Mouse (Mus musculus): ENCODE measurements around the gene Olfm2.
A peak's percentile ranks its signal among the peaks of the same experiment; 100 is the strongest.

Olfm2 gene

DNA sequence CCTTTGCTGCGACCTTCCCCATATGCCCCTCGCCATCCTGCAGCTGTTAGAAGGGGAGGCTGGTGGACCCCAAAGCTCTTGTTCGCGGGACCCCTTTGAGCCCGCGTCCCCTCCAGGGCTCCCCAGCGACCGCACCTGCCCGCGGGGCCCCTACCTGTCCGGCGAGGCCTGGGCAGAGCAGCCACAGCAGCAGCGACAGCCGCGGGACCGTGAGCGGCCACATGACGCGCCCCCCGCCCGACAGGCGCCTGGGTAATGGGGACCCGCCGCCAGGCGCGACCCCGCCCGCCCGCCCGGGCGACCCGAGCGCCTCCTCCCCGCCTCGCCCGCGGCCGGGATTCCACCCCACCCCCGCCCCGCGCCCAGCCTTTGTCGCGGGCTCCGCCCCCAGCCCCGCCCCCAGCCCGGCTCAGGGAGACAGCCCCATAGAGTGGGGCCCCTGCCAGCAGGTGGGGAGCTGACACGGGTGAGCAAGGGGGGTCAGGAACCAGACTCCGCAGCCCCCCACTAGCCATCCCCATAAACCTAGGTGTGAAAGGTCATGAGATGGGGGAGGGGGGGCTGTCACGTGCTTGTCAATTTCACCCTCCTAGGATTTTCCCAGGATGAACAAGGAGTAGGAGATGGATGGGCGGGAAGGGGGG is at the start of gene Olfm2:
Olfm2 (minus strand) TSS at position 333 of the 644 bp plus-strand sequence.
- DNase-seq (ENCODE audit: low spot score in 2 of 2), result no peak

- DNase-seq (ENCODE audit: low spot score in 2 of 2), result peak in 1 of 2 experiments; percentile 41
Measured at GRCm38 (mm10) chr9:20794108-20794806, 48.1 kb upstream of the Olfm2 start.

- no peak for DNase-seq (ENCODE audit: low spot score in 2 of 2)
Measured at GRCm38 (mm10) chr9:20790345-20790744, 44.2 kb upstream of the Olfm2 start.

DNA sequence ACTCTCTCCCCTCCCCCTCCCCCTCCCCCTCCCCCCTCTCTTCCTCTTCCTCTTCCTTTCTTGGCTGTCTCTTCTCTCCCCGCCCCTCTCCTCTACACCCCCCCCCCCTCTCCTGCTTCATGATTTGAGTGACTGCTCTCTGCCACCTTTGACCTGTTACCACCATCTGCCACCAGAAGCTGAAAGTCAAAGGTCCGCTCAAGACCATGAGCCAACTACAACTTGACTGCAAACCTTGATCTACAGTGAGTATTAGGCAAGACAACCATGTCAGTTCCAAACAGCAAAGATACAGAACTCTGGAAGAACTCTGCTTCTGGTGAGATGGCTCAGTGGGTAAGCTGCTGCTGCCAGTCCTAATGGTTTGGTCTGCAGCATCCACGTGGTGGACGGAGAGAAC is 43.5 kb upstream of the Olfm2 start:
- DNase-seq (ENCODE audit: low spot score in 2 of 2), result no peak

GRCm38 (mm10) chr9:20787992-20788391 is 41.8 kb upstream of the Olfm2 start:
- no peak for DNase-seq (ENCODE audit: low spot score in 2 of 2)

DNA sequence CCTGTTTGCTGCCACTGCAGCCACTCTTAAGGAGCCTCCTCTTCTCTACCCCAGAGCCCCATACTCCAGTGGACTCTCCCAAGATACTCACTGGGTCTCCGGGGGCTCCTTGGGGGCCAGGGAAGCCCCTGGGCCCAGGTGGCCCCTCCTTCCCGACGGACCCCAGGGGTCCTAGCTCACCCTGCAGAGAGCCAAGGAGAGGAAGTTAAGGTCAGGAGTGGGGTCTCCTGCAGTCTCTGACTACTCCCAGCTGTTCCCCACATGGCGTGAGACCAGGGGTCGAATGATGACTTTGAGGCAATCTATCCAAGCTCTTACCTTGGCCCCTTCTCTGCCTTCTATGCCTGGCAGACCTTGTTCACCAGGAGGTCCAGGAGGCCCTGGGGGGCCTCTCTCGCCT is 38.9 kb upstream of the Olfm2 start:
- no peak for DNase-seq (ENCODE audit: low spot score in 2 of 2)

GRCm38 (mm10) chr9:20781286-20781685 is 35.1 kb upstream of the Olfm2 start:
- DNase-seq (ENCODE audit: low spot score in 2 of 2), result no peak

DNA sequence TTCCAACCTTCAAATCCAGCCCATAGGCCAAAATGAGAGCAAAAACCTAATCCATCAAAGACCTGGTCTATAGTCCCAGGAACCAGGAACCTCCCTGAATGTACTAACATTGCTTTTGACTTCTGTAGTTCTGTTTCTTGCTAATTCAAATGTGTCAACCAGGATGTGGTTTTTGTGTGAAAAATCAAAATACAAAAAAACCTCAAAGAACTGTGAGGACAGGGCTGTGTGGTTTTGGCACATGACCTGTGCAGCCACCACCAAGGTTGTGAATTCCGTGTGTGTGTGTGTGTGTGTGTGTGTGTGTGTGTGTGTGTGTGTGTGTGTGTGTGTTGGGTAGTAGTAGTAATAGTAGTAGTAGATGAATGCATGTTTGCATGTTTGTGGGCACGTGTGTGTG is 19.1 kb upstream of the Olfm2 start:
- no peak for DNase-seq (ENCODE audit: low spot score in 2 of 2)

DNA sequence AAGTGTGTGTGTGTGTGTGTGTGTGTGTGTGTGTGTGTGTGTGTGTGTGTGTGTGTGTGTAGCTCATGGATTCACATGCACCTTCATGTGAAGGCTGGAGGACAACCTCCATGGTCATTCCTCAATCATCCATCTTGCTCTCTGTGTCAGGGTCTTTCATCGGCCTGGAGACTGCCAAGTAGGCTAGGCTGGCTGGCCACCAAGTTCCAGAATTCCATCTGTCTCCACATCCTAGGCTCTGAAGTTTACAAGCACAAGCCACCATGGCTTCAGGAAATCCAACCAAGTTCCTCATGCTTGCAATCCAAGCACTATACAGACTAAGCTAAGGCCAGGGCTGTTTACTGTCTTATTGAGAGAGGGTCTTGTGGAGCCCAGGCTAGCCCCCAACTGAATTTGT is 16.9 kb upstream of the Olfm2 start:
- no peak for DNase-seq (ENCODE audit: low spot score in 2 of 2)

DNA sequence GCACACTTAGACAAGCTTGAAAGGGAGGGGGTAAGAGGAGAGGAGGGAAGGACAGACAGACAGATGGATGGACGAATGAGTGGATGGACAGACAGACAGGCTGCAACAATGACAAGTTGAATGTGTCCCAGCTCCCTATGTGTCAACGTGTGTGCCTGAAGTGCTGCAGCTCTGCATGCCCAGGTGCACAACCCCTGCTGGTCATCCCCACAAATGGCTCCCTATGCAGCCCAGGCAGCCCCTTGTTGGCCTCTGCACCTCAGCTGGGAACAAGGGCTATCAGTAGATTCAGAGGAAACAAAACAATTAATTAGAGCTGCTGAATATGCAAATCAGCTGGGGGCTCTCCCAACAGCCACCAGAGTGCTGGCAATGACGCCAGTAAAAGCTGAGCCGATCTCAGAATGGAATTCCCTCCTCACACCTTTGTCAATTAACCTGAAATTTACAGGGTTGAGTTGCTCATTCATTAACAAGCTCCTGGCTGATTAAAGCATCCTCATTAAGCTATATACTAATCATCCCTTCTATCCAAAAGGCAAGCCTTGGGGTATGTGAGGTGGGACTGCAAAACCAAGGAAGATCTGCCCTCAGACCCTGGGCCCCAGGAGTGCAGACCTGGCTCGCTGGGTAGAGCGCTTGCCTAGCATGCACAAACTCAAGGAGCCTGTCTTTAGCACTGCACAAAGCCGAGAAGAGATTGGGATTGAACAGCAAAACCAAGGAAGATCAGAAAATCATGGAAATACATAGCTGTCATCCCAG is 16.2 kb upstream of the Olfm2 start:
- DNase-seq (ENCODE audit: low spot score in 2 of 2), result no peak

DNA sequence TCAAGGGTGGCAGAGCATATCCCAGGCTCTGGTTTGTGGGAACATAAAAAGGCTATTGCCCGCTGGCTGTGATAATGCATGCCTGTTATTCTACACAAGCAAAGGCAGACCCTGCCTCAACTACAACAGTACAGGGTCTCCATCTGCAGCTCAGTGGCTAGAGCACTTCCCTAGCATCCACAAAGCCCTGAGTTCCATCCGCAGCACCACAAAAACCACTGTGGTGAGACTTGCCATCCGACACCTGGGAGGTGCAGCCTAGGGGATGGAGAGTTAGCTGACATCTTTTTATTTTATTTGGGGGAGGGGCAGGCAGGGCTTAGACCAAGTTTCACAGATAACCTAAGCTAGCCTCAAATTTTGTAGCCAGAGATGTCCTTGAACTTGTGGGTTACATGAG is 15.2 kb upstream of the Olfm2 start:
- no peak for DNase-seq (ENCODE audit: low spot score in 2 of 2)

- DNase-seq (ENCODE audit: low spot score in 2 of 2), result peak in 1 of 2 experiments; percentile 82
Measured at GRCm38 (mm10) chr9:20760813-20761212, 14.7 kb upstream of the Olfm2 start.

- DNase-seq (ENCODE audit: low spot score in 2 of 2), result no peak
Measured at GRCm38 (mm10) chr9:20758896-20759295, 12.7 kb upstream of the Olfm2 start.

DNA sequence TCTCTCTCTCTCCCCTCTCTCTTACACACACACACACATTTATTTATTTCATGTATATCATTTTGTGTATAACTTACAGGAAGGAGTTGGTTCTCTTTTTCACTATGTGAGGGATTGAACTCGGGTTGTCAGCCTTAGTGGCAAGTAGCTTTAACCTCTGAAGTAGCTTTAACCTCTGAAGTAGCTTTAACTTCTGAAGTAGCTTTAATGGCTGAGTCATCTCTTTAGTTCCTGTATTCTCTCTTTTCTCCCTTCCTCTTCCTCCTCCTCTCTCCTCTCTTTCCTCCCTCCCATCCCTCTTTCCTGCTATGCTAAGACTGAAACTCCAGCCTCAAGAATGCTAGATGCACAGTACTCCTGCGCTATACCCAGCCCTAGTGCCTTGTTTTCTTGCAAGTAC is 12.1 kb upstream of the Olfm2 start:
- no peak for DNase-seq (ENCODE audit: low spot score in 2 of 2)

DNA sequence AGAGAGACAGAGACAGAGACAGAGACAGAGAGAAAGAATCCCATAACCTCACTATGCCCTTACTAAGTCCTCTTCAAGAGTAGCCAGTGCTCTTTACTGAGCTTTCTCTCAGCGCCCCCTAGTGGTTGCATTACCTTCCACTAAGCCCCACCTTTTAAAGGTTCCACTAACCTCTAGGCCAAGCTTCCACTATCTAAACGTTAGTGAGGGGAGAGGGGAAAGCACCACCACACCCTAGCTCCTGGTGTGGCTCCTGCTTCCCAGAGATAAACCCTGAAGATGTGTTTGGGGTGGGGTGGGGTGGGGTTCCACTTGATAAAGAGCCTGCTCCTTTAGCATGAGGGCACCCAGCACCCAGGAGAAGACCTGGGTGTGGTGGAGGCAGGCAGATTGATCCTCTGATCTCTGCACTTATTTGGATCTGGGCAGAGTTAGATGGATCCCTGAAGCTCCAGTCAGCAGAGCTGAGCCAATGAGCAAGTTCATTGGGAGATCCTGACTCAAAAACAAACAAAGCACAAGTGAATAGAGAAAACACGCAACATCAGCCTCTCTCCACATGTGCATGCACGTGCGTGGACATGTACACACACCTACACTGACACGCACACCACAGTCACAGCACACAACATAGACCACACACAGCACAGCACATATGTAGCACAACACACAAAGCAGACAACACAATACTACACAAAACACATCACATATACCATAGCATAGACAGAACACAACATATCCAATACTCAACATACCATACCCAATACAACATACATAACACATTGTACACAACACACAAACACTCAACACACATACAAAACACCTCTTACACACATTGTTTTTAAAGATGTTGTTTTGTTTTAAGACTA is 11.2 kb upstream of the Olfm2 start:
- DNase-seq (ENCODE audit: low spot score in 2 of 2), result peak in 1 of 2 experiments; percentile 36

DNA sequence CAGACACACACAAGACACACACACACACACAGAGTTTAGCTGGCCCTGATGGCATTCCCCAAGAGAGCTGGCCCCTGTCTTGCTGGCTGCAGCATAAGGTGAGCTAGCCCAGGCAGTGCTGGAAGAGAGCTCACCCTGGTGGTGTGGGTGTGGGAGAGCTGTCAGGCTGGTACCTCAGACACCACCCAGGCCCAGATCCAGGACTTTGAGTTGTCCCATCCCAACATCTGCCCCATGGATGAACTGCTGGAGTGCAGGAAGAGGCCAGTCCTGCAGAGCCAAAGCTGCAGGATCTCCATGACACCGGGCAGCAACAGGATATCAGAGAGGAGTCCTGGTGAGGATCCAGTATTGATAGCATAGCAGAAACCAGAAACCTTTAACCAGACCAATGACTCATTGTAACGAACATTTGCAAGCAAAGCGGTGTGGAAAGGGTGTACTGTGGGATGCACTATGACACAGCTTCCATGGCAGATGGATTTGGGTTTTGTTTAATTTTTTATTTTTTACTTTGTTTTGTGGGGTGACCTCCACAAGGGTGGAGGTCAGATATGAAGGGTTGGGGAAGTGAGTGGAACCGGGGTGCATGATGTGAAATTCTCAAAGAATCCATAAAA is 10.0 kb upstream of the Olfm2 start:
- no peak for DNase-seq (ENCODE audit: low spot score in 2 of 2)

DNA sequence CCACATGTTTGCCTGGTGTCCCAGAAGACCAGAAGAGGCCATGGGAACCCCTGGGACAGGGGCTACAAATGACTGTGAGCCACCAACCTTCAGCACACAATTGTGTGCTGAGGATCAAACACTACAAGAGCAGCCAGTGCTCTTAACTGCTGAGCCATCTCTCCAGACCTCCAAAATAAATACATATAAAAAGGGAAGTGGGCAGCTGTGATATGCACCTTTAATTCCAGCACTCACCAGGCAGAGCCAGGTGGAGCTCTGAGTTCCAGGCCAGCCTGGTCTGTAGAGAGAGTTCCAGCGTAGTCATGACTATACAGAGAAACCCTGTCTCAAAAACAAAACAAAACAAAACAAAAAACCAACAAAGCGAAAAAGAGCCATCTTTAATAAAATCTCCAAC is 8.2 kb upstream of the Olfm2 start:
- DNase-seq (ENCODE audit: low spot score in 2 of 2), result no peak

DNA sequence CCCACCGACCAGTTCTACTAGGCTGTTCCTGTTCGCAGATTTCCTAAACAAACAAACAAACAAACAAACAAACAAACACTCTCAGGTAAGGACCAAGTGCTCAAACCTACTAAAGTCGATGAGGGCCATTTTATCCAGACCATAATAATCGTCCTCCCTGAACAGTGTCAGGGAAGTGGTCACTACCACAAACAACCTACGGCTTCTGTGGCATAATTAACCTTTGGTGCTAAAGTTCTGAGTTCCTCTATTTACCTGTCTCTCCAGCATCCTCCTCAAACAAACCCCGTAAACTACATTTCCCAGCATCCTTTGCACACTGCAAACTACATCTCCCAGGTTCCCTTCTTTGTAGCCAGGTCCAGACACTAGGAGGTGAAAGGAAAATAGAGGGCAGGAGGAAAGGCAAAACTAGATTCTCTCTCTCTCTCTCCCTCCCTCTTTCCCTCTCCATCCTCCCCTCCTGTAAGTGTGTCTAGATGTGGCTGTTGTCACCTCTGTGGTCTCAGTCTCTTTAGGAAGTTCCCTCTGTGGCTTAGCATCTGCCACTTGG is 5.4 kb upstream of the Olfm2 start:
- DNase-seq (ENCODE audit: low spot score in 2 of 2), result no peak

DNA sequence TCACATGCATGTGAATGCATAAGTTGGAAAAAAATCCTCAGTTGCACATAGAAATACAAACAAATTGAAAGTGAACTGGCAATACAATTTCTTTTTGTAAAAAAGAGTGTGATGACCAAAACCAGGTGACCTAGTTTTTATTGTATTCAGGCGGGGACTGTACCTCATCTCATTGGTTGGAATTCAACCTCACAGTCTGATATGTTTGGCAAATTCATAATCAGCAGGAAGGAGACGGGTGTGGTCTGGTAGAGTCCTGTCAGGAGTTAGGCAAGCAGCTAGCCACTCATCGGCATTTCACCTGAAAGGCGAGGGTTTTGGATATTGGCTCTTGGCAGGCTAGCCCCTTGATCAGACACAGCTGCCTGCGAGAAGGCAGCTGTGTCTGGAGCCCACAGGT is 3.1 kb upstream of the Olfm2 start:
- DNase-seq (ENCODE audit: low spot score in 2 of 2), result no peak

DNA sequence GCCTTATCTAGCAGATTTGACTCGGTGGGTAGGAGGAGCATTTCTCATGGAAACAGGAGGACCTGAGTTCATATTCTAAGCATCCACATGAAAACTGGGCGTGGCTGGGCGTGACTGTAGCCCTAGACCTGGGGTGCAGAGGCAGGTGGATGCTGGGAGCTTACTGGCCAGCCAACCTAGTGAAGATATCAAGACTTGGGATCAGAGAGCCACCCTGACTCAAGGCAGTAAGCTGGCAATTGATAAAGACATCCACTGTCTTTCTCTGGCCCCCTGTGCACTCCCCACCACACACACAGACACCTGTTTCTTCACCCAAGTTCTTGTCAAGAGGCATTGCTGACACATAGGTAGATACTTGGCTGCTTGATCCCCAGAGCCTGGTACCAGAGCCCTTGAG is 2.4 kb upstream of the Olfm2 start:
- no peak for DNase-seq (ENCODE audit: low spot score in 2 of 2)

- DNase-seq (ENCODE audit: low spot score in 2 of 2), result no peak
Measured at GRCm38 (mm10) chr9:20747682-20748081, 1.5 kb upstream of the Olfm2 start.
